In the genomic region with DNA sequence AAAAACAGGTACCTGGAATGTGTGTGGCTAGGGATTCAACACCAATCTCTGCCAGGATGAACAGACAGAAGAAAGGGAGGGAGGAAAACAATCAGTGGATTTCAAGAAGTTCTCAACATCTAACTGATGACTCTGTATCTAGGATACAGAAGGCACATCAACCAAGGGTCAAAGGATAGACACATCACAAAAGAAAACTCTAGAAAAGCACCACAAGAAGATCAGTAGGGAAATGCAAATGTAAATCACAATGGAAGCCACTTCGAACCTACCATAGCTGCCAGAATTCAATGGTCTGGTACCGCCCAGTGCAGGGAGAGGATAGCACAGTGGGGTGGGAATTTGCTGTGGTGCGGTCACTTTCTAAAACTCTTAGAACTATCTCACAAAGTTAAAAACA, we compare ENCODE assay signal across 15 mouse cellular contexts.
"Had no signal": no experiment of that assay in that cellular context is flagged by ENCODE, and none has a peak within 500 bp of the region (broad histone marks: within the 10 kb centered on the region; RNA-seq: fewer than 3 reads in every experiment).

No protein-coding gene starts in this region.

- H3K4me2 ChIP-seq: lung, embryonic 14.5 days; midbrain, embryonic 12.5 days had no signal

- H3K4me3 ChIP-seq: midbrain, embryonic 12.5 days; myocyte; neural tube, embryonic 13.5 days had no signal

- H3K36me3 ChIP-seq: midbrain, embryonic 12.5 days; neural tube, embryonic 13.5 days had no signal

- H3K9ac ChIP-seq: liver, embryonic 14.5 days; lung, embryonic 14.5 days; midbrain, embryonic 12.5 days; neural tube, embryonic 13.5 days had no signal

- H3K27ac ChIP-seq: liver, embryonic 14.5 days had no signal

- H3K27me3 ChIP-seq: midbrain, embryonic 12.5 days; neural tube, embryonic 13.5 days had no signal

- H3K9me3 ChIP-seq: midbrain, embryonic 12.5 days; neural tube, embryonic 13.5 days had no signal

- DNase-seq: lung, adult 18-20 months; lung, embryonic 14.5 days; lung, postnatal 10 days; lung, postnatal 4 days; midbrain, embryonic 14.5 days; right cerebral cortex, postnatal 14 days; right cerebral cortex, postnatal 4 days; spleen, adult 18-20 months; thymus, adult 18-20 months; thymus, postnatal 14 days; thymus, postnatal 36 days had no signal
